Mouse (Mus musculus) ES-Bruce4 (cell line): ENCODE measurements around the gene Glrx2.

Experiments
- CTCF ChIP-seq: IDR thresholded peaks from one replicate; pipeline ENCODE4 v1.8.1; 2011; ENCODE audit warnings: low read depth, low read length
- POLR2A ChIP-seq: IDR thresholded peaks from one replicate; pipeline ENCODE4 v1.8.1; 2011; ENCODE audit warnings: low read length; ENCODE audit not compliant: insufficient read depth

DNA sequence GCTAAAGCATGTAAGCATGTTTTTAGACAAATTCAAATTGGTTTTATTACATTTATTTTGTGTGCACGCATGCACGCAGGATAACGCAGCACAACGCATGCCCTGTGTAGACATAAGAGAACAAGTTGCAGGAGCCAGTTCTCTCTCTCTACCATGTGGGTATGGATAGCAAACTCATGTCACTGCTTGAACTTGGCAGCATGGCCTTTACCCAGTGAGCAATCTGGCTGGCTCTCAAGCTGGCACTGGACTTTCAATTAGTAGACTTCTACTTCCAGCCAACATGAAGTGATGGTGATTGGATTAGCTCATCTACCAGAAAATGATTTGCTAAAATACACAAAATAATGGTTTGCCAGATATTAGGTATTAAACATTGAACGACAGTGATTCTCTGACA, 35.0 kb upstream of the Glrx2 start:
- TF ChIP-seq CTCF (no peak), POLR2A (no peak)
